Mouse (Mus musculus) CD4-positive helper T cell, adult 2 months (primary cell): ENCODE results near the gene Itgav.

Experiments used
- DNase-seq: peaks from one replicate; pipeline ENCODE4 v3.0.0-alpha.2; 2012; ENCODE audit warnings: low read depth, missing footprints, low spot score

Gene Itgav

DNA sequence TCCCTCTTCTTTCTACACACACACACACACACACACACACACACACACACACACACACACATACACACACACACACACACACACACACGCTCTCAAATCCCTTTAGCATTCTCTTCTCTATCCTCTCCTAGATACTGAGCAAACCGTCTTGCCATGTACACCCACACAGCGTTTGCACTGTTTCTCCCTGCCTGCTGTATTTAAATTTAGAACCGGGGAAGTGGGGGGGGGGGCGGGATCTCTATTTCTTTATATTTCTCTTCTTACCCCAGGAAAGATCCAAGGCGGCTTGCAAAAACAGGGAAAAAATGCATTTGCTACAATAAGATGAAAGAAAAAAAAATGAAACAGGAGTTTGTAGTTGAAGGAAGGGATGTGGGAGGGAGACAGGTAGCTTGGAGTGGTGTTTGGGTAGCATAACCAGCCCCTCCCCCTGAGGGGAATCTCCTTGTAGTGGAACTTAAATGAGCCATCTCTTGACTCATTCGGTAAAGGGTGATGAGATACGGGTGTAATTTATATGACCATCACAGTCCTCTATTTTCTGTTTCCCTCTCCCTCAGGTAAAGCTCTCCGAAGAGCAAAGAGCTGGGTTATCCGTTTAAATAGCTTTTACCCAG lies 89.2 kb downstream of the Itgav start:
- DNase-seq = no peak

- no peak for DNase-seq
These were observed 89.8 kb downstream of the Itgav start for GRCm38 (mm10) chr2:83814009-83814408.

GRCm38 (mm10) chr2:83816147-83816546 lies 92.0 kb downstream of the Itgav start:
- DNase-seq = no peak

DNA sequence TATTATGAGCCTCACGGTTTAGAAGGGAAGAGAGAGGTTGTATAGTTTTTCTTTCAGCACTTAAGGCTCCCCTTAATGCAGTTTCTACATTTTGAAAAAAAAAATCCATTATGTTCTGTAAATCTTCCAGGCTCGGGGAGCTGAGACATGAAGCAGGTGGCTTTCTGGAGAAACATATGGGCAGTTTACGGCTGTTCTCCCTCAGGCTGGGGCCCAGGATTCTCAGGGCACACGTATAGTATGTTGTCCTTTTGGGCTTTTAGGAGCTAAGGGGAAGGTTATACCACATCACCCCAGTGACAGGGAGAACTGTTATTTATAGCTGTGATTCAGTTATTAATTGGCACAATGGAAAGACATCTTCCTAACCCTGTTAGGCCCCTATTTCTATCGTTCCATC lies 101.0 kb downstream of the Itgav start:
- DNase-seq = no peak

- no peak for DNase-seq
These were observed 104.8 kb downstream of the Itgav start for GRCm38 (mm10) chr2:83828895-83829539.

- no peak for DNase-seq
These were observed 108.7 kb downstream of the Itgav start for GRCm38 (mm10) chr2:83832903-83833302.

GRCm38 (mm10) chr2:83835313-83836070 lies 111.3 kb downstream of the Itgav start:
- no peak for DNase-seq

GRCm38 (mm10) chr2:83848495-83848894 lies 124.3 kb downstream of the Itgav start:
- DNase-seq = no peak

- no peak for DNase-seq
These were observed 129.2 kb downstream of the Itgav start for GRCm38 (mm10) chr2:83853423-83853822.

- DNase-seq = no peak
These were observed 132.0 kb downstream of the Itgav start for GRCm38 (mm10) chr2:83856236-83856635.
